Mouse (Mus musculus) stomach, postnatal 0 days (tissue): ENCODE measurements at regions not wholly inside any gene's neighbourhood (a gene's known extent, or its start where the extent isn't known, plus 50 kb on each side); places are given as distances from the start of the nearest gene placed in this dataset.

Experiments
- CTCF ChIP-seq: IDR thresholded peaks from 2 replicates; pipeline ENCODE4 v1.5.1; 2016; ENCODE audit warnings: antibody characterized with exemption, low read depth, mild to moderate bottlenecking, moderate library complexity
- EP300 ChIP-seq: optimal IDR thresholded peaks from 2 replicates; pipeline ENCODE3; 2016; ENCODE audit warnings: antibody characterized with exemption

DNA sequence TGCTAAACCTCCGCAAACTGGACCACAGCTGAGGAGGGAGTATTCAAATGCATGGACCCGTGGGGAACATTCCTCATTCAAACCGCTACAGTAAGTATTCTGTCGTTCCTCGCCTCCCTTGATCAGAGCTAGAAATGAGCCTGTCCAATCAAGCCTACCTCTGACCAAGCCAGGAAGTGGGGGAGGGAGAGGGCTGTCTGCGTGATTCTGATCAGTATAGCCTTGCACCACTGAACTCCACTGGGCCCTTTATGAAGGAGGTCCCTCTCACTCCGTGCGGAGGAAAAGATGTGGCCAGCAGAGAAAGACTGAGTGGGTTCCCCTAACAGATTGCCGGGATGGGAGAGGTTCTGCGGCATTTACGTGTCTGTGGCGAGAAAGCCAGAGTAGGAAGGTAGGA is 257.4 kb upstream of the Kazn start:
- TF ChIP-seq CTCF (no peak), EP300 (no peak)
